ENCODE assay signal across 12 mouse cellular contexts in the genomic region with DNA sequence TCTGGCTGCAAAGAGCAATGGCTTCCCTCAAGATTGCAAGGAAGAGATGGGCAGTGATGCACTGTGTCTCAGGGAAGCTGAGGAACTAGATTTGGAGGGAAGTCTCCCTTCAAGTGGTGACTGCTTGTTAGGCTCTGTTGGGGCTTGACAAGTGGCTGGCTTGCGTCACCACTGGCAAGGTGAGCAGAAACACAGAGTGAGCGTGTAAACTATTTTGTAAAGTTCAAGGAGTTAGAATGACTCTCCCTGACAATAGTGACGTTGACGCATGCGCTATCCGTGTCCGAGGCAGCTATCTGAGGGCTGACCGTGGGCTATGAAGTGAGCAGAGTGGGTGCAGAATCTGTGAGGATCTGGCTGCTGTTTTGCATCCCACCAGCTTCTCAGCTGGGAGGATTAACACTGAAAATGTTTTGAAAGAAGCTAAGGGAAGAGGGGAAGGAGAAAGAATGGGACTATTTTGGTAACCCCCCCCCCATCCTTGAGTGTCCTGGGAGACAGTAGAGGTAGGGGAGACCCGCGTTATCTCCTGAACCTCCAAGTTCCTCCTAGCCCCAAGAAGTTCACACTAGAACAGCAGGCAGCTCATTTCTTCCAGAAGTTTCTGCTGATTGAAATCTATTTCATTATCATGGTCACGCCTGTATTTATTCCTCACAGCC. TPM values are rescaled to one million over a fixed set of nuclear protein-coding genes. Genes with fewer than 3 reads are reported as not detected.
A peak's percentile ranks its signal among the peaks of the same experiment; 100 is the strongest.
DNase-seq lines count a peak whose midpoint lies in the region; ATAC-seq and TF ChIP-seq lines count a peak whose summit lies in the region.
"Had no signal": no experiment of that assay in that cellular context is flagged by ENCODE, and none has a peak within 500 bp of the region (broad histone marks: within the 10 kb centered on the region; RNA-seq: fewer than 3 reads in every experiment).

No protein-coding gene starts in this region.

- H3K9me3 ChIP-seq in heart, embryonic 10.5 days, result no peaks in the 10 kb centered on the region
- no peaks in the 10 kb centered on the region for H3K9me3 ChIP-seq in limb, embryonic 12.5 days
- H3K9me3 ChIP-seq: liver, embryonic 12.5 days had no signal

- WGBS in heart, embryonic 10.5 days, result 39% methylated on average over 11 of the region's 11 CpGs
- 58% methylated on average over 11 of the region's 11 CpGs for WGBS in limb, embryonic 12.5 days
- 65% methylated on average over 11 of the region's 11 CpGs for WGBS in small intestine, adult 2 months

- no peak for TF ChIP-seq POLR2A in small intestine, adult 2 months (IDR thresholded peaks at IDR 0.05; ENCODE audit: low read depth, low read length)

- no peak overlapping the region for H3K4me3 ChIP-seq in heart, embryonic 10.5 days
- H3K4me3 ChIP-seq in layer of hippocampus, adult 2 months, result no peak overlapping the region
- no peak overlapping the region for H3K4me3 ChIP-seq in limb, embryonic 12.5 days (replicated peaks)
- no peak overlapping the region for H3K4me3 ChIP-seq in small intestine, adult 2 months (ENCODE audit: low read depth, low read length)
- H3K4me3 ChIP-seq: liver, embryonic 12.5 days had no signal

- ATAC-seq in limb, embryonic 12.5 days (ENCODE audit: insufficient number of reproducible peaks, insufficient read depth, low FRiP score, low TSS enrichment, low read depth), result no peak
- ATAC-seq: liver, embryonic 12.5 days had no signal

- H3K27me3 ChIP-seq in heart, embryonic 10.5 days (ENCODE audit: insufficient read depth, poor library complexity, severe bottlenecking), result no peaks in the 10 kb centered on the region
- no peaks in the 10 kb centered on the region for H3K27me3 ChIP-seq in limb, embryonic 12.5 days
- no peaks in the 10 kb centered on the region for H3K27me3 ChIP-seq in small intestine, adult 2 months (ENCODE audit: control insufficient read depth, insufficient read depth, low read length)
- H3K27me3 ChIP-seq: liver, embryonic 12.5 days had no signal

- DNase-seq in heart, adult 11 months, result peak; percentile 92
- DNase-seq in heart, embryonic 10.5 days (ENCODE audit: low spot score), result no peak
- DNase-seq in layer of hippocampus, adult 2 months (ENCODE audit: low spot score in 2 of 2), result no peak
- no peak for DNase-seq in layer of hippocampus, adult 11-12 months (ENCODE audit: low spot score)
- DNase-seq in left cerebral cortex, adult 18-20 months (ENCODE audit: low spot score in 2 of 2), result no peak
- DNase-seq in urinary bladder, adult 18-20 months (ENCODE audit: low spot score in 2 of 2), result no peak
- DNase-seq: cerebellum, adult 11-12 months had no signal

- H3K4me2 ChIP-seq in limb, embryonic 12.5 days, result peak overlapping the region; percentile 31
- H3K4me2 ChIP-seq: liver, embryonic 12.5 days had no signal

- H3K4me1 ChIP-seq in heart, embryonic 10.5 days, result peaks cover 8% of the 10 kb centered on the region
- H3K4me1 ChIP-seq in limb, embryonic 12.5 days (replicated peaks), result peaks cover 17% of the 10 kb centered on the region
- H3K4me1 ChIP-seq in small intestine, adult 2 months (ENCODE audit: control insufficient read depth, insufficient read depth, insufficient read length, low read length), result 0 out of 2 replicates have a peak, but pooled peaks cover 3% of the 10 kb centered on the region
- H3K4me1 ChIP-seq: liver, embryonic 12.5 days had no signal

- TF ChIP-seq CTCF in layer of hippocampus, adult 2 months (conservative IDR thresholded peaks at IDR 0.05), result no peak
- no peak for TF ChIP-seq CTCF in small intestine, adult 2 months (IDR thresholded peaks at IDR 0.05; ENCODE audit: extremely low read depth, insufficient read length, insufficient replicate concordance, low read depth, low read length)

- no peaks in the 10 kb centered on the region for H3K36me3 ChIP-seq in heart, embryonic 10.5 days
- no peaks in the 10 kb centered on the region for H3K36me3 ChIP-seq in limb, embryonic 12.5 days
- no peaks in the 10 kb centered on the region for H3K36me3 ChIP-seq in small intestine, adult 2 months (ENCODE audit: control insufficient read depth, insufficient read depth, low read length)
- H3K36me3 ChIP-seq: liver, embryonic 12.5 days had no signal

- H3K9ac ChIP-seq in limb, embryonic 12.5 days (replicated peaks), result no peak overlapping the region
- H3K9ac ChIP-seq: liver, embryonic 12.5 days had no signal

- no peak overlapping the region for H3K27ac ChIP-seq in heart, embryonic 10.5 days
- peak overlapping the region; percentile 74 for H3K27ac ChIP-seq in layer of hippocampus, adult 2 months
- 0 out of 2 replicates have a peak overlapping the region, but pooled peaks have one; percentile 60 for H3K27ac ChIP-seq in limb, embryonic 12.5 days
- peak overlapping the region; percentile 80 for H3K27ac ChIP-seq in small intestine, adult 2 months (ENCODE audit: insufficient read depth, low read depth, low read length)
- H3K27ac ChIP-seq: liver, embryonic 12.5 days had no signal

RNA-seq across cellular contexts. Expression of gene Sparcl1, which starts 18.0 kb away (rescaled TPM):
- 11.4 and 17.7 TPM in 2 replicates for polyA plus RNA-seq in heart, embryonic 10.5 days (2016; fragmentation: Nextera tagmentation; extraction: Ambion mirVana)
- total RNA-seq in layer of hippocampus, adult 2 months (2021), result 1,000 to 10,000 TPM; 1,426 to 1,439 TPM
- polyA plus RNA-seq in limb, embryonic 12.5 days (2016; fragmentation: Nextera tagmentation; extraction: Ambion mirVana), result 27.2 and 28.2 TPM in 2 replicates
- polyA plus RNA-seq in small intestine, adult 2 months (2012; rRNA removed), result 24.3 and 28.8 TPM in 2 replicates
- total RNA-seq in left cerebral cortex, adult 18-20 months (2021), result 1,000 to 10,000 TPM; 1,509 to 1,567 TPM

RNA-seq across cellular contexts. Expression of gene Gm17660, which starts 18.1 kb away (rescaled TPM):
- not detected in 2 replicates for polyA plus RNA-seq in heart, embryonic 10.5 days (2016; fragmentation: Nextera tagmentation; extraction: Ambion mirVana)
- total RNA-seq in layer of hippocampus, adult 2 months (2021), result not detected
- not detected in 2 replicates for polyA plus RNA-seq in limb, embryonic 12.5 days (2016; fragmentation: Nextera tagmentation; extraction: Ambion mirVana)
- polyA plus RNA-seq in small intestine, adult 2 months (2012; rRNA removed), result not detected in 2 replicates
- not detected for total RNA-seq in left cerebral cortex, adult 18-20 months (2021)
- total RNA-seq: adrenal gland, adult 18-20 months; gastrocnemius, adult 8-10 months had no signal
- polyA plus RNA-seq: liver, embryonic 12.5 days had no signal

RNA-seq across cellular contexts. Expression of gene Nudt9, which starts 49.4 kb away (rescaled TPM):
- 55.5 and 68.7 TPM in 2 replicates for polyA plus RNA-seq in heart, embryonic 10.5 days (2016; fragmentation: Nextera tagmentation; extraction: Ambion mirVana)
- total RNA-seq in layer of hippocampus, adult 2 months (2021), result 10 to 100 TPM; 66.4 to 71.5 TPM
- 65.4 and 66.1 TPM in 2 replicates for polyA plus RNA-seq in limb, embryonic 12.5 days (2016; fragmentation: Nextera tagmentation; extraction: Ambion mirVana)
- polyA plus RNA-seq in small intestine, adult 2 months (2012; rRNA removed), result 24.6 and 58.0 TPM in 2 replicates
- 10 to 100 TPM; 60.5 to 62.1 TPM for total RNA-seq in left cerebral cortex, adult 18-20 months (2021)
